Mouse (Mus musculus): ENCODE data around the gene Vmn1r167. TPM values are rescaled to one million over a fixed set of nuclear protein-coding genes. Genes with fewer than 3 reads are reported as not detected.

Gene Vmn1r167
- not detected for polyA plus RNA-seq (2014; fragmentation: Illumina TruSeq; extraction: RNeasy Lipid Tissue Mini Kit (QIAGEN cat#74804); ENCODE audit: low replicate concordance)

DNA sequence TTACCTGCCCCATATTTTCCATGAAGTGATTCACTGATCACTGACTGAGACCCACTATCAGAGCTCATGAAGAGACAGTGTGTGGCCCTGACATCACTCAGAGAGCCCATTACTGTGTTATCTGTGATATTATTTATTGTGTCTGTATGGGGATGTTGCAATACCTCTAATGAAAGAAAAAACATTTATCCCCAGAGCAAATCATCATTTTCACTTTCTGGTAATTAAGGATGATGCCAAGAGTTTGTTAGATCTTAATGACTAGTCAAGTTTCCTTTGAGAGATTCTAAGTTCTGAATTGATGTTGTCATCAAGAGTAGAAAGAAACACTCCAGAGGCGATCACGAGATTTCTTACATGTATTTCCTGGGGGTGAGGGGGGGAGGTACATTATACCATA, at the start of gene Vmn1r167:
Vmn1r167 (minus strand) TSS at position 101 of the 400 bp plus-strand sequence.

DNA sequence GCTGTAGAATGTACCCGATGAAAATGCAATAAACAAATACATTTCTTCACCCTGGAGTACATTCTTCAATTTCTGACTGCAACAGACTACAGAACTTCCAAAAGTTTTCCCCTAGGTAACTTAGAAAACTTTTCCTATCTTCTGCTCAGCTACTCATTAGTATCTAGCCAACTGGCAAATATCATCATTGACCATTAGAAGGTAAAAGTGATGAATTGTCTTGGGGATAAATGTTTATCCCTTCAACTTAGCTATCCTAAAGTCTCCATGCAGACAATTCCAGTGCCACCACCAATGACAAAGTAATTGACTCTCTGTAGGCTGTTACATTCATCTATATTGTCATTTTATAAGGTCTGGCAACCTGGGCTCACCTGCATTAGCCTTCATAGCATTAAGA, 32.4 kb upstream of the Vmn1r167 start, which contains the start of gene Vmn1r168:
Vmn1r168 (plus strand) TSS at position 301 of the 400 bp plus-strand sequence.

Other genes starting within 250 kb of the Vmn1r167 start
- not detected for gene Gm6902, start 228.3 kb downstream of the Vmn1r167 start, polyA plus RNA-seq (2014; fragmentation: Illumina TruSeq; extraction: RNeasy Lipid Tissue Mini Kit (QIAGEN cat#74804); ENCODE audit: low replicate concordance)
- gene Nlrp4e, start 206.0 kb downstream of the Vmn1r167 start, polyA plus RNA-seq (2014; fragmentation: Illumina TruSeq; extraction: RNeasy Lipid Tissue Mini Kit (QIAGEN cat#74804); ENCODE audit: low replicate concordance): not detected
- gene Nlrp5, start 121.3 kb downstream of the Vmn1r167 start, polyA plus RNA-seq (2014; fragmentation: Illumina TruSeq; extraction: RNeasy Lipid Tissue Mini Kit (QIAGEN cat#74804); ENCODE audit: low replicate concordance): not detected
- gene Vmn1r168, start 32.5 kb upstream of the Vmn1r167 start, polyA plus RNA-seq (2014; fragmentation: Illumina TruSeq; extraction: RNeasy Lipid Tissue Mini Kit (QIAGEN cat#74804); ENCODE audit: low replicate concordance): not detected
- gene Vmn1r169, start 68.3 kb upstream of the Vmn1r167 start, polyA plus RNA-seq (2014; fragmentation: Illumina TruSeq; extraction: RNeasy Lipid Tissue Mini Kit (QIAGEN cat#74804); ENCODE audit: low replicate concordance): not detected
- not detected for gene Vmn1r170, start 99.0 kb upstream of the Vmn1r167 start, polyA plus RNA-seq (2014; fragmentation: Illumina TruSeq; extraction: RNeasy Lipid Tissue Mini Kit (QIAGEN cat#74804); ENCODE audit: low replicate concordance)
- not detected for gene Vmn1r171, start 123.5 kb upstream of the Vmn1r167 start, polyA plus RNA-seq (2014; fragmentation: Illumina TruSeq; extraction: RNeasy Lipid Tissue Mini Kit (QIAGEN cat#74804); ENCODE audit: low replicate concordance)
- not detected for gene Vmn1r172, start 151.1 kb upstream of the Vmn1r167 start, polyA plus RNA-seq (2014; fragmentation: Illumina TruSeq; extraction: RNeasy Lipid Tissue Mini Kit (QIAGEN cat#74804); ENCODE audit: low replicate concordance)
- gene Vmn1r173, start 193.5 kb upstream of the Vmn1r167 start, polyA plus RNA-seq (2014; fragmentation: Illumina TruSeq; extraction: RNeasy Lipid Tissue Mini Kit (QIAGEN cat#74804); ENCODE audit: low replicate concordance): not detected
- gene Vmn1r174, start 245.1 kb upstream of the Vmn1r167 start, polyA plus RNA-seq (2014; fragmentation: Illumina TruSeq; extraction: RNeasy Lipid Tissue Mini Kit (QIAGEN cat#74804); ENCODE audit: low replicate concordance): not detected